Mouse (Mus musculus) brain, embryonic 14.5 days (tissue): Measurements from ENCODE around the gene Plcl2.

Source experiments
- CTCF ChIP-seq: fragments of 200-500 bp; IDR thresholded peaks from 2 replicates; pipeline ENCODE4 v1.5.1; 2012; ENCODE audit warnings: inconsistent platforms, mild to moderate bottlenecking, moderate library complexity, borderline replicate concordance; ENCODE audit not compliant: insufficient read depth, insufficient read length; ENCODE audit errors: extremely low read depth
- POLR2A ChIP-seq: fragments of 200-500 bp; IDR thresholded peaks from 2 replicates; pipeline ENCODE4 v1.6.1; 2012; ENCODE audit warnings: mild to moderate bottlenecking, inconsistent platforms, borderline replicate concordance; ENCODE audit not compliant: poor library complexity, insufficient read depth, insufficient read length, severe bottlenecking; ENCODE audit errors: extremely low read depth

DNA sequence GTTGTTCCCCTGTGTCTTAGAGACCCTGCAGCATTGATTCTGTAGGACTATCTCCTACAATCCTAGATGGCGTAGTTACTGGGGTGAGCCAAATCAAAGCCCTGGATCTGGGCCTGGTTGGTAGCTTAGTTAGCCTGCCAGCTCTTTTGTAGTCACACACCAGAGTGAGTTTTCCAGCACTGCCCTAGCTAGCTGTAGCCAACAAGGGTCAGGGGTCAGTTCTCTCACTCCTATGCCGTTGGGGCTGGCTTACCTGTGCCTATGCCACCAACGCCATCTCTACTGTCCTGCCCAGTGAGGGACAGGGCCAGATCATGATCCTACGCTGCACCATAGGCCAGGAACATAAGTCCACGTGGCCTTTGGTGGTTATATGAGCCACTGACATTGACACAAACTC, 208.4 kb downstream of the Plcl2 start:
- TF ChIP-seq CTCF = no peak
- TF ChIP-seq POLR2A = no peak
